Mouse (Mus musculus) adrenal gland (tissue): ENCODE measurements around the gene Adamts9.

Experiments used
- intact Hi-C: fragments of 180-260 bp; cut with DNase I; formaldehyde crosslinking; loops from one replicate; pipeline ENCODE4 v1.15.1; 2025

Adamts9 gene

GRCm38 (mm10) chr6:92737116-92737515 is 206.2 kb downstream of the Adamts9 start:
- intact Hi-C loops = no loop called here

GRCm38 (mm10) chr6:92733651-92734050 is 209.6 kb downstream of the Adamts9 start:
- intact Hi-C loops = no loop called here

- intact Hi-C loops = loop anchor here (5.0 kb wide), 1 partner anchor 441 kb away; no protein-coding TSS in a partner anchor
These were observed 214.8 kb downstream of the Adamts9 start for GRCm38 (mm10) chr6:92728514-92728913.

- intact Hi-C loops = loop anchor here (5.0 kb wide), 1 partner anchor 441 kb away; no protein-coding TSS in a partner anchor
These were observed 215.2 kb downstream of the Adamts9 start for GRCm38 (mm10) chr6:92728084-92728483.

- intact Hi-C loops = loop anchor here (5.0 kb wide), 1 partner anchor 440 kb away; no protein-coding TSS in a partner anchor
These were observed 215.8 kb downstream of the Adamts9 start for GRCm38 (mm10) chr6:92727351-92727986.

- intact Hi-C loops = loop anchor here (5.0 kb wide), 1 partner anchor 439 kb away; no protein-coding TSS in a partner anchor
These were observed 217.2 kb downstream of the Adamts9 start for GRCm38 (mm10) chr6:92726121-92726520.

- intact Hi-C loops = no loop called here
These were observed 218.9 kb downstream of the Adamts9 start for GRCm38 (mm10) chr6:92724394-92724793.
